Mouse (Mus musculus) gastrocnemius, postnatal 10 days (tissue): ENCODE results near the gene Fam13c. TPM values are rescaled to one million over a fixed set of nuclear protein-coding genes. Genes with fewer than 3 reads are reported as not detected.
A peak's percentile ranks its signal among the peaks of the same experiment; 100 is the strongest.

Experiments
- DNase-seq: peaks from one replicate; pipeline ENCODE4 v3.0.0; 2021; ENCODE audit warnings: mixed read lengths
- total RNA-seq, 2 experiments: library from RNA; stranded (reverse); gene quantifications; 2 replicates each; pipeline ENCODE4 v1.2.3; 2021

The Fam13c gene
- total RNA-seq, 2 experiments from 2014 or later, result 6.2 to 7.8 TPM

DNA sequence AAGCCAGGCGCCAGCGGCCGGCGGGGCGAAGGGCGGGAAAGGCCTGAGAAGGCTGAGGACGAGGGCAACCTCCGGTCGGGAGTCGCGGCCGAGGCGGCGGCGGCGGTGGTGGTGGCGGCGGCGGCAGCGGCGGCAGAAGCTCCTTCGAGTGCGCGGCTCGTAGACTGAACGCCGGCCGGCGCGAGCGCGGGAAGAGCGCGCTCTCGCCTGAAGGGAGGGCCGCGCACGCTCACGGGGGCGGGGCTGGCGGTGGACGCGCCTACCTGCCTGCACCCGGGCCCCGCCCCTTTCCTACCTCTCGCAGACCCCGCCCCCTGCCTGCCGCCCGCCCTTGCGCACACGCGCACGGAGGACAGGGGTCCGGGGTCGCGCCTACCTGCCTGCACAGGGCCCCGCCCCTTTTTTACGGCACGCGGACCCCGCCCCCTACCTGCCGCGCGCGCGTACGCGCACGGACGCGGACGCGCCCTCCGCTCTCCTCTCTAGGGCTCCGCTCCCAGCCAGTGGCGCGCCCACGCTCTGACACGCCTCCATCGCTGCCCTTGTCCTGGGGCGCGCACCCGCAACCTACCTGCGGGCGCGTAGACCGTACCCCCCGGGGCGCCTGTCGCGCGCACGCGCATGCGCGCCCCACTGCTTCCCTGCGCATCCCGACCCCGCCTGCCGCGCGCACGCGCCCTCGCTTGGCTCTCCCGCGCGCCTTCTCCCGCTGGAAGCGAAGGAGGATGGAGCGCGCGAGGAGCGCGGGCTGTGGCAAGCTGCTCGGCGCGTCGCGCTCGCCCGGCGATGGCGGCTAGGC, 159.0 kb downstream of the Fam13c start:
- DNase-seq, result peak; percentile 18

DNA sequence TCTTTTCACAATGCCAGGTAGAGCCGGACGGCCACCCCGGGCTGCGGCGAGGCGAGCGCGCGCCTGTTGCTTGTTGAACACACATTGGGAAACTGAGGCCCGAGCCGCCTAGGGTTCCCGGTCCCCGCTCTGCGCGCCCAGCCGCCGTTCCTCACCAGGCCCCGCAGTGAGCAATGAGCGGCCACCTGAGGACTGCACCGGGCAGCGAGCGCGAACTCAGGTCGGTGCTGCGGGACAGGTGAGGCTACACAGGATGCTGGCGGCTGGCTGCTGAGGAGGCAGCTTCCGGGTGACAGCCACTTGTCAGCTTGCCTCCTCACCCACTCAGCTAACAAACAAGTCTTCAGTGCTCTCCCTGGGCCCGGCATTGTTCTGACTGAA, 159.6 kb downstream of the Fam13c start:
- no peak for DNase-seq

Other genes with a start within 250 kb of the Fam13c start
- gene Mrln, start 235.8 kb upstream of the Fam13c start, total RNA-seq, result 100 to 1,000 TPM; 153 to 155 TPM
- 1 to 10 TPM; 4.9 to 5.4 TPM for gene Slc16a9, start 195.4 kb upstream of the Fam13c start, total RNA-seq
- gene Phyhipl, start 215.5 kb downstream of the Fam13c start, total RNA-seq, result under 1 TPM; 0.31 to 0.65 TPM